Mouse (Mus musculus): ENCODE data around the gene Tbc1d10a.
A peak's percentile ranks its signal among the peaks of the same experiment; 100 is the strongest.

Tbc1d10a gene

GRCm38 (mm10) chr11:4217914-4218629, 31.5 kb downstream of the Tbc1d10a start, which contains the start of gene Castor1:
Gene Castor1, plus strand, starts transcription at chr11:4218225.
- DNase-seq: peak; percentile 95

GRCm38 (mm10) chr11:4218637-4219036, 32.0 kb downstream of the Tbc1d10a start:
- no peak for DNase-seq

GRCm38 (mm10) chr11:4219317-4219751, 32.7 kb downstream of the Tbc1d10a start:
- DNase-seq: peak; percentile 82

- DNase-seq: no peak
These were observed 33.3 kb downstream of the Tbc1d10a start for GRCm38 (mm10) chr11:4219908-4220307.

GRCm38 (mm10) chr11:4220443-4221400, 34.1 kb downstream of the Tbc1d10a start:
- DNase-seq: peak; percentile 88

GRCm38 (mm10) chr11:4222046-4222950, 35.7 kb downstream of the Tbc1d10a start:
- no peak for DNase-seq

GRCm38 (mm10) chr11:4223393-4224188, 37.0 kb downstream of the Tbc1d10a start:
- no peak for DNase-seq

- DNase-seq: no peak
These were observed 37.6 kb downstream of the Tbc1d10a start for GRCm38 (mm10) chr11:4224223-4224622.

- DNase-seq: no peak
These were observed 40.2 kb downstream of the Tbc1d10a start for GRCm38 (mm10) chr11:4226569-4227325.

GRCm38 (mm10) chr11:4228463-4228862, 41.9 kb downstream of the Tbc1d10a start:
- DNase-seq: no peak

GRCm38 (mm10) chr11:4229841-4230240, 43.3 kb downstream of the Tbc1d10a start:
- no peak for DNase-seq

GRCm38 (mm10) chr11:4231435-4231834, 44.8 kb downstream of the Tbc1d10a start:
- DNase-seq: no peak

GRCm38 (mm10) chr11:4232644-4233043, 46.1 kb downstream of the Tbc1d10a start:
- no peak for DNase-seq

GRCm38 (mm10) chr11:4235052-4235655, 48.6 kb downstream of the Tbc1d10a start:
- no peak for DNase-seq

- no peak for DNase-seq
These were observed 49.3 kb downstream of the Tbc1d10a start, which contains the start of gene Osm for GRCm38 (mm10) chr11:4235665-4236545. Gene Osm, plus strand, starts transcription at chr11:4236420.

- no peak for DNase-seq
These were observed 50.0 kb downstream of the Tbc1d10a start for GRCm38 (mm10) chr11:4236546-4237067.

GRCm38 (mm10) chr11:4237389-4237912, 50.9 kb downstream of the Tbc1d10a start:
- DNase-seq: no peak

- no peak for DNase-seq
These were observed 51.6 kb downstream of the Tbc1d10a start for GRCm38 (mm10) chr11:4238167-4238566.

GRCm38 (mm10) chr11:4239691-4240090, 53.1 kb downstream of the Tbc1d10a start:
- DNase-seq: no peak

Measured in lung, postnatal 14 days (tissue).